9 mouse cellular contexts compared by ENCODE assay signal in genomic region chr5:148370624-148371023, GRCm38 (mm10). TPM values are rescaled to one million over a fixed set of nuclear protein-coding genes. Genes with fewer than 3 reads are reported as not detected.
A peak's percentile ranks its signal among the peaks of the same experiment; 100 is the strongest.
DNase-seq lines count a peak whose midpoint lies in the region; ATAC-seq and TF ChIP-seq lines count a peak whose summit lies in the region.
"Had no signal": no experiment of that assay in that cellular context is flagged by ENCODE, and none has a peak within 500 bp of the region (broad histone marks: within the 10 kb centered on the region; RNA-seq: fewer than 3 reads in every experiment).

No protein-coding gene starts in this region.

- no peaks in the 10 kb centered on the region for H3K4me1 ChIP-seq in hindbrain, embryonic 11.5 days (replicated peaks; ENCODE audit: control insufficient read depth, insufficient read depth, low read length)
- no peaks in the 10 kb centered on the region for H3K4me1 ChIP-seq in hindbrain, embryonic 12.5 days
- H3K4me1 ChIP-seq in E14TG2a.4 (replicated peaks; ENCODE audit: low read depth, low read length) = peaks cover 72% of the 10 kb centered on the region
- no peaks in the 10 kb centered on the region for H3K4me1 ChIP-seq in midbrain, embryonic 13.5 days (replicated peaks)

- H3K36me3 ChIP-seq in hindbrain, embryonic 11.5 days (ENCODE audit: control insufficient read depth, insufficient read depth, low read length) = no peaks in the 10 kb centered on the region
- no peaks in the 10 kb centered on the region for H3K36me3 ChIP-seq in hindbrain, embryonic 12.5 days
- H3K36me3 ChIP-seq in E14TG2a.4 (ENCODE audit: insufficient read depth, low read length) = peaks cover 9% of the 10 kb centered on the region; the same call in 1 of the 2 replicates
- H3K36me3 ChIP-seq in midbrain, embryonic 13.5 days = no peaks in the 10 kb centered on the region

- H3K4me3 ChIP-seq in hindbrain, embryonic 11.5 days (ENCODE audit: low read depth, low read length) = no peak overlapping the region
- H3K4me3 ChIP-seq in hindbrain, embryonic 12.5 days = no peak overlapping the region
- H3K4me3 ChIP-seq in E14TG2a.4 (replicated peaks; ENCODE audit: low read length) = peak overlapping the region; percentile 82
- no peak overlapping the region for H3K4me3 ChIP-seq in midbrain, embryonic 13.5 days (replicated peaks)

- intact Hi-C loops in left cerebral cortex, postnatal 25 days (cut with DNase I) = no loop called here

- ATAC-seq in hindbrain, embryonic 11.5 days (ENCODE audit: low FRiP score) = no peak
- ATAC-seq in hindbrain, embryonic 12.5 days (ENCODE audit: low FRiP score) = no peak
- no peak for ATAC-seq in midbrain, embryonic 13.5 days

- no peak overlapping the region for H3K4me2 ChIP-seq in hindbrain, embryonic 11.5 days (replicated peaks; ENCODE audit: low read depth, low read length)
- H3K4me2 ChIP-seq in hindbrain, embryonic 12.5 days (replicated peaks) = no peak overlapping the region
- H3K4me2 ChIP-seq in midbrain, embryonic 13.5 days (replicated peaks) = no peak overlapping the region

- TF ChIP-seq POLR2A in brain, embryonic 14.5 days (IDR thresholded peaks at IDR 0.05; ENCODE audit: borderline replicate concordance, extremely low read depth, insufficient read depth, insufficient read length, poor library complexity, severe bottlenecking) = no peak

- no peaks in the 10 kb centered on the region for H3K27me3 ChIP-seq in hindbrain, embryonic 11.5 days (ENCODE audit: control insufficient read depth, insufficient read depth, low read length)
- H3K27me3 ChIP-seq in hindbrain, embryonic 12.5 days = no peaks in the 10 kb centered on the region
- H3K27me3 ChIP-seq in E14TG2a.4 (ENCODE audit: insufficient read depth, low read length) = no peaks in the 10 kb centered on the region
- H3K27me3 ChIP-seq in midbrain, embryonic 13.5 days = no peaks in the 10 kb centered on the region

- TF ChIP-seq CTCF in E14TG2a.4 (conservative IDR thresholded peaks at IDR 0.05; ENCODE audit: low read length) = peak; percentile 96
- peak; percentile 50; the same call in 1 of the 2 replicates for TF ChIP-seq CTCF in brain, embryonic 14.5 days (IDR thresholded peaks at IDR 0.05; ENCODE audit: borderline replicate concordance, extremely low read depth, insufficient read depth, insufficient read length)

- H3K9ac ChIP-seq in hindbrain, embryonic 11.5 days (ENCODE audit: low read depth, low read length) = no peak overlapping the region
- no peak overlapping the region for H3K9ac ChIP-seq in hindbrain, embryonic 12.5 days
- no peak overlapping the region for H3K9ac ChIP-seq in midbrain, embryonic 13.5 days (replicated peaks)

- DNase-seq in hindbrain, embryonic 11.5 days (ENCODE audit: low spot score) = peak; percentile 37
- DNase-seq in brain, embryonic 14.5 days (ENCODE audit: low read depth) = no peak
- peak; percentile 31 to 47 for DNase-seq in natural killer cell, adult 2 months (ENCODE audit: low spot score in 2 of 2)
- no peak for DNase-seq in left cerebral cortex, postnatal 25 days (ENCODE audit: low spot score in 2 of 2)
- no peak for DNase-seq in kidney, adult 11 months
- DNase-seq: kidney, adult 8-10 months had no signal

- 91% methylated on average over 1 of the region's 1 CpGs for WGBS in hindbrain, embryonic 11.5 days
- WGBS in hindbrain, embryonic 12.5 days = 93% methylated on average over 1 of the region's 1 CpGs
- WGBS in midbrain, embryonic 13.5 days = 95% methylated on average over 1 of the region's 1 CpGs

- H3K9me3 ChIP-seq in hindbrain, embryonic 11.5 days (ENCODE audit: control insufficient read depth, low read length) = no peaks in the 10 kb centered on the region
- 0 out of 2 replicates have a peak, but pooled peaks cover 4% of the 10 kb centered on the region for H3K9me3 ChIP-seq in hindbrain, embryonic 12.5 days (replicated peaks)
- peaks cover 5% of the 10 kb centered on the region for H3K9me3 ChIP-seq in E14TG2a.4 (ENCODE audit: low read length)
- no peaks in the 10 kb centered on the region for H3K9me3 ChIP-seq in midbrain, embryonic 13.5 days

- no peak overlapping the region for H3K27ac ChIP-seq in hindbrain, embryonic 11.5 days (ENCODE audit: low read depth, low read length)
- H3K27ac ChIP-seq in hindbrain, embryonic 12.5 days = no peak overlapping the region
- H3K27ac ChIP-seq in midbrain, embryonic 13.5 days = no peak overlapping the region

RNA-seq across cellular contexts. Expression of gene Slc7a1, which starts 29.1 kb away (rescaled TPM):
- polyA plus RNA-seq in hindbrain, embryonic 11.5 days (2014; fragmentation: Nextera tagmentation; extraction: Ambion mirVana) = 16.9 and 20.9 TPM in 2 replicates
- 15.4 and 17.1 TPM in 2 replicates for polyA plus RNA-seq in hindbrain, embryonic 12.5 days (2016; fragmentation: Nextera tagmentation; extraction: Ambion mirVana)
- 11.5 and 24.3 TPM in 2 replicates for polyA plus RNA-seq in brain, embryonic 14.5 days (2012; rRNA removed)
- 10 to 100 TPM; 30.6 to 30.9 TPM for total RNA-seq in left cerebral cortex, postnatal 25 days (2021)
- polyA plus RNA-seq in midbrain, embryonic 13.5 days (2015; fragmentation: Nextera tagmentation; extraction: Ambion mirVana) = 26.5 and 26.9 TPM in 2 replicates

Comparison
In these comparisons a context has a peak if more than half of its experiments do, and no peak if none do; other contexts are left out.
1. DNase-seq: peak in hindbrain, embryonic 11.5 days (single experiment) and natural killer cell, adult 2 months (2 of 2); none in brain, embryonic 14.5 days (single experiment), left cerebral cortex, postnatal 25 days (0 of 2) and kidney, adult 11 months (single experiment).